Mouse (Mus musculus): ENCODE measurements around the gene Slc44a4.
A peak's percentile ranks its signal among the peaks of the same experiment; 100 is the strongest.
"Not testable (repeated sequence)": the region's sequence is repeated elsewhere in the genome, so short reads cannot be mapped to it uniquely, and the experiment has no call there.

Slc44a4 gene

DNA sequence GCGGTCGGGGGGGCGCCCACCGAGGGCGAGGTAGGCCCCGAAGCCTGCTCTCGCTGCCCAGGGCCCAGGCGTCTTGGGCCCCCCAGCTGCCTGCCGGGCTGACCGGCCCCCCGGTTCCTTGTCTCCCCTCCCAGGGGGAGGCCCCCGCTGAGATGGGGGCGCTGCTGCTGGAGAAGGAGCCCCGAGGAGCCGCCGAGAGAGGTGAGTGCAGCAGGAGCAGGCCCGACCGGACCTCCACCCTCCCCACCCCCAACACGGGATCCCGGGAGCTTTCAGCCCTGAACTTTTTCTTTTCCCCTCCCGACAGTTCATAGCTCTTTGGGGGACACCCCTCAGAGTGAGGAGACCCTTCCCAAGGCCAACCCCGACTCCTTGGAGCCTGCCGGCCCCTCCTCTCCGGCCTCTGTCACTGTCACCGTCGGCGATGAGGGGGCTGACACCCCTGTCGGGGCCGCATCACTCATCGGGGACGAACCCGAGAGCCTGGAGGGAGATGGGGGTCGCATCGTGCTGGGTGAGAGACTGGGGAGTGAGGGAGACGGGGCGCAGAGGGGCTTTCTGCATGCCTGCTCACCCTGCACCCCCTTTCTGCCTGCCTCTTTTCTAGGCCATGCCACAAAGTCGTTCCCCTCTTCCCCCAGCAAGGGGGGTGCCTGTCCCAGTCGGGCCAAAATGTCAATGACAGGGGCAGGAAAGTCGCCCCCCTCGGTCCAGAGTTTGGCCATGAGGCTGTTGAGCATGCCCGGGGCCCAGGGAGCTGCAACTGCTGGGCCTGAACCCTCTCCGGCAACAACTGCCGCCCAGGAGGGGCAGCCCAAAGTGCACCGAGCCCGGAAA is 15.0 kb upstream of the Slc44a4 start:
- DNase-seq (ENCODE audit: low read depth, low spot score), result peak; percentile 49

DNA sequence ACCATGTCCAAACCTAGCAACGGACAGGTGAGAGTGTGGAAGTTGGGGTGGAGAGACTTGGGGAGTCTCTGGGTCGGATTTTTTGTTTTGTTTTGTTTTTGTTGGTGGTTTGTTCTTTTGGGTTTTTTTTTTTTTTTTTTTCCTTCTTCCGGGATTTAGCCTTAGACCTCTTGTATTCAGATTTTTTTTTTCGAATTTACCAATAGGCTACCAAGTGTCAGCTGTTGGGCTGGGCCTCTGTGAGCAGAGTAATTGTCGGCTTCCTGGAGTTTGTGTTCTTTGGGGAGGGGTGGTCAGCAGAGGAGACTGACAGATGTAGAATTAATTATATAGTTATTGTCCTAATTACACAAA is 14.4 kb upstream of the Slc44a4 start:
- DNase-seq (ENCODE audit: low read depth, low spot score), result peak; percentile 86

DNA sequence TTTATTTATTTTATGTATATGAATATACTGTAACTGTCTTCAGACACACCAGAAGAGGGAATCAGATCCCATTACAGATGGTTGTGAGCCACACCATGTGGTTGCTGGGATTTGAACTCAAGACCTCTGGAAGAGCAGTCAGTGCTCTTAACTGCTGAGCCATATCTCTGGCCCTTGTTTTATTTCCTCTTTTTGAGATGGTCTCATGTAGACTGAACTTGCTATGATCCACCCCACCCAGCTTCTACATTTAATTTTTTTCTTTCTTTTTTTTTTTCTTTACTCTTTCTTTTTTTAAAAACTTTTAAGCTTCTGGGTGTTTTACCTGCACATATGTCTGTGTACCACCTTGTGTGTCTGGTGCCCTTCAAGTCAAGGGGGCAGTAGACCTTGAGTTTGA is 13.4 kb upstream of the Slc44a4 start:
- not testable (repeated sequence) for DNase-seq (ENCODE audit: low read depth, low spot score)

DNA sequence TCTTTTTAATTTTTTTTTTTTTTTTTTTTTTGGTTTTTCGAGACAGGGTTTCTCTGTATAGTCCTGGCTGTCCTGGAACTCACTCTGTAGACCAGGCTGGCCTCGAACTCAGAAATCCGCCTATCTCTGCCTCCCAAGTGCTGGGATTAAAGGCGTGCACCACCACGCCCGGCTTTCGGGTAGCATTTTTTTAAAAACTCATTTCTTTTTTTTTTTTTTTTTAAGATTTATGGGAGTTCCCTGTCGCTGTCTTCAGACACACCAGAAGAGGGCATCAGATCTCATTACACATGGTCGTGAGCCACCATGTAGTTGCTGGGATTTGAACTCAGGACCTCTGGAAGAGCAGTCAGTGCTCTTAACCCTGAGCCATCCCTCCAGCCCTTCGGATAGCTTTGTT is 12.3 kb upstream of the Slc44a4 start:
- not testable (repeated sequence) for DNase-seq (ENCODE audit: low read depth, low spot score)

DNA sequence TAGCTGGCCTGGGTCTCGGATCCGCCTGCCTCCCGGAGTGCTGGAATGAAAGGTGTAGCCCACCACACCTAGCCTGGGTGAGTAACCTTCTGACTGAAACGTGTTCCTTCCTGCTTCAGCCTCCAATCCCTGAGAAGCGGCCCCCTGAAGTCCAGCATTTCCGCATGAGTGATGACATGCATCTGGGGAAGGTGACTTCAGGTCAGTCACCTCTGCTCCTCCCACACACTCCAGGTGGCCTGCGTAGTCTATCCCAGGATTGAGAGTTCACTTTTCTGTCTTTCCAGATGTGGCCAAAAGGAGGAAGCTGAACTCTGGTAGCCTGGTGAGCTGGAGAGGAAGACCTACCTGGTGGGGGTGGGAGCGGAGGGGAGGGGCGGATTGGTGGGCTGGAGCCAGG is 11.4 kb upstream of the Slc44a4 start:
- DNase-seq (ENCODE audit: low read depth, low spot score), result no peak

DNA sequence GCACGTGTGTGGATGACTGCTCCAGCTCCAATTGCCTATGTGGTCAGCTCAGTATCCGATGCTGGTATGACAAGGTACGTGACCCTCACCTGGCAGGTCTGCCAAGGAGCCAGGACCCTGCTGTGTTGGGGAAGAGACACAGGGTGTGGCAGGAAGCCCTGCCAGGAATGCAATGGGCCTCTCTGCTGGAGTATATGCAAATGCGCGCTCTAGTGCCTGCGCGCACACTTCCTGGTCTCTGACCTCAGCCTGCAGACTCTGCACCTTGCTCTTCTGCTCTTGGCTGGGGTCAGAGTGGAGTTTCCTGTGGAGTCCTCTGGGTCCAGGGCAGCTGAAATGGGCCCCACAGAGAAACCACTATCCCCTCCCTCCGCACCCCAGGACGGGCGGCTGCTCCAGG is 3.3 kb upstream of the Slc44a4 start:
- DNase-seq (ENCODE audit: low read depth, low spot score), result no peak

DNA sequence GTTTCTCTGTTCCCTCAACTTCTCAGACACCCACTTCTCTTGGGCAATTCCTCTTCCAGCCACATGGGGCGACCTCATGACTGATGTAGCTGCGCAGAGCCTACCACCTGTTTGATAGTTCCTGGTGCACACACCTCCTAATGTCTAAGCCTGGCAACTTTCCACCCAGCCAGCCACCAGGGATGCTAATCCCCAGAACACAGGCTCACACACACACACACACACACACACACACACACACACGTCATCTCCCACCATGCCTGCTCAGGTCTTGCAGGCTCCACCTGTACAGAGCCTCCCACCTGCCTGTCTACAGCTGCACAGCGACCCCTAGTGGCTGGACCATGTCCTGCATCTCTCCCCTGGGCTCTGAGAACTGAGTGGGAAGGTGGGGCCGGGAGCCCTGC is 2.3 kb upstream of the Slc44a4 start:
- DNase-seq (ENCODE audit: low read depth, low spot score), result peak; percentile 78

DNA sequence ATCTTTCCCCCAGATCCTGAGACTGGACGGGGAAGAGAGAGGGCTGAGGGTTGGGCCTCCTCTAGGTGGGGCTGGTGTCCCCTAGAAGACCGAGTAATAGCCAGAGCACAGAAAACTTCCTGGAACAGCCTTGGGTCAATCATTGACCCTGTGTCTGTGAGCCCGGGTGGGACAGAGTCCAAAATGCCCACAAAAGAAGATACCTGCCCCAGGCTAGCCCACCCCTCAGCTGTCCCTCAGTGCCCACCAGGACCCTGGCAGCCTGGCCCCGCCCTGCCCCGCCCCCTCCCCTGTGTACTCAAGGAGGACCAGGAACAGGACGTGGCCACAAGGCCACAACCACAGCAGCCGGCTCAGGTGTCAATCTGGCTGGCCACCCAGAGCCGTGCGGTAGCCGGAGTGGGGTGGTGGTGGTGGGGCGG is 1.2 kb downstream of the Slc44a4 start:
- peak; percentile 64 for DNase-seq (ENCODE audit: low read depth, low spot score)

DNA sequence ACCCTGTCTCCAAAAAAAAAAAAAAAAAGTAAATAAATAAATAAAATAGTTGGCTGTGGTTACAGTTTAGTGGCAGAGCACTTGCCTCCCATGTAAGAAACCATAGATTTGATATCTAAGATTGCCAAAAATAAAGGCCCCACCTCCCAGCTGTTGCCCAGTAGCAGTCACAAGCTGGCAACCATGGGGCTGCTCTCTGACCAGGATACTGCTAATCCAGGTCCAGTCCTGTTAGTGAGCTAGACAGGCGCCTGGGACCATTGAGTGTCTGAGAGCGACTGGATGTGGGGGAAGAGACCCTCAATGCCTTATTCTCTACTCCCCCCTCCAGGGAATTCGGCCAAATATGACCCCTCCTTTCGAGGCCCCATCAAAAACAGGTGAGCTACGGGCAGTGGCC is 2.0 kb downstream of the Slc44a4 start:
- peak; percentile 39 for DNase-seq (ENCODE audit: low read depth, low spot score)

DNA sequence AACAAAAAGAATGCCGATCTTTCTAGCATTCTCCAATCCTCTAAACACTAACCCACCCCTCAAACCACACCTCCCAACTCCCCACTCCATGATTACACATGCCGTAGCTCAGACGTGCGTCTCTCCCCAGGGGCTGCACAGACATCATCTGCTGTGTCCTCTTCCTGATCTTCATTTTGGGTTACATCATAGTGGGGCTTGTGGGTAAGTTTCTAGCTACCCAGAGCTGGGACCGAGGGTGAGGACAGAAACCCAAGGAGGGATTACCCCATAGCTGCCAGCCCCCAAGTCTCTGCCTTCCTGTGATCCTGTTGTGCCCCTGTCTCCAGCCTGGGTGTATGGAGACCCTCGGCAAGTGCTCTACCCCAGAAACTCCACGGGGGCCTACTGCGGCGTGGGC is 2.9 kb downstream of the Slc44a4 start:
- DNase-seq (ENCODE audit: low read depth, low spot score), result no peak

DNA sequence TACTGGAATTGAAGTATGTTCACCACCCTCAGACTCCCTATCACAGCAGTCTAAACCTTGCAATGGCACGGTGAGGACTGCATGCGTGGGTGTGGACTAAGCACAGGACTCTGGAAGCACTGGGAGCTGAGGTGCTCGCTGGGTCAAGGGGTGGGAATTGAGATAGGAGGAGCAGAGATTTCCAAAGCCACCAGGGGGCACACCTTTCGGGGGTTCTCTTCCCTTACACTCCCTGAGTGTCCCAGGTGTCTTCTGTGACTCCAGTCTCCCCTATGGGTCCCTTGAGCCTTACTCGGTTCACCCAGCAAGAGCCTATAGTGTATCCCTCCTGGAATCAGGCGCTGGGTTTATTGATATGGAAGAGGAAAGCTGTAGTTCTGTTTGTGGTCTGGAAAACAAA is 8.7 kb downstream of the Slc44a4 start:
- DNase-seq (ENCODE audit: low read depth, low spot score), result peak; percentile 48

DNA sequence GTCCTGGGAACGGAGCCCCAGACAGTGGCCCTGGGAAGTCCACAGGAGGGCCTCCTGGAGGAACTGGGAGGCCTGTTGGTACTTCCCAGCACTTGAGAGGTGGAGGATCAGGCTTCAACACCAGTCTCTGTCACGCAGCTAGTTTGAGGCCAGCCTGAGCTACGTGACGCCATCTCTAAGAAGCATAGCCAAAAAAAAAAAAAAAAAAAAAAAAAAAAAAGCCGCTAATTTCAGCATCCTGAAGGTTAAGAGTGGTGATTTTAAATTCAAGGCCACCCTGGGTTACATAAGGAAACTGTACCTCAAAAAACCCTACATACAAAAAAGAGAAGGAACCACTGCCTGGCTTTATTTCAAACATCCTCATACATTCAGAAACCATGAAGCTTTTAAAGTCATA is 10.0 kb downstream of the Slc44a4 start:
- DNase-seq (ENCODE audit: low read depth, low spot score), result no peak

DNA sequence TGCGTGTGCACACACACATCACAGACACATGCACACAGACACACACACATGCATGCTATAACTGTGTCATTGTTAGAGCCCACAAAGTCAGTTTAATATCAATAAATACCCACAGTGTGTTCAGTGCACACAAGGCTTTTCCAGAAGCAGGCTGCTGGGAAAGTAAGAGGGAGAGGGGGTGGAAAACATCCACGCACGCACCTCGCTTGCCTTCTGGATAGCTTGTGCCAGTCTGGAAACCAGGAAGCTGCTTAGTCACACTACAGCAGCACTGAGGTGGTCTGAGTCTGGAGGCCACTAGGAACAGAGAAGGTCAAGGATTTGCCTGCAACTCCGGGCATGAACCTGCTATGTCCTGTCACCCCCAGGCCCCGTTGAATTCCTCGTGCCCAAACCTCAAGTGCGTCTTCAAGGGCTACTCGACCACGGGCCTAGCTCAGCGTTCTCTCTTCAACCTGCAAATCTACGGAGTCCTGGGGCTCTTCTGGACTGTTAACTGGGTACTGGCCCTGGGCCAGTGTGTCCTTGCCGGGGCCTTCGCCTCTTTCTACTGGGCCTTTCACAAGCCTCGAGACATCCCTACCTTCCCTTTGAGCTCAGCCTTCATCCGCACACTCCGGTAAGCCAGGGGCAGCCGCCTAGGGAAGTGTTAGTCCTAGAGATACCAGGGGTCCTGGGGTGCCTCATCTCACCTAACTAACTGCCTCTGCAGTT is 13.2 kb downstream of the Slc44a4 start:
- DNase-seq (ENCODE audit: low read depth, low spot score), result no peak

DNA sequence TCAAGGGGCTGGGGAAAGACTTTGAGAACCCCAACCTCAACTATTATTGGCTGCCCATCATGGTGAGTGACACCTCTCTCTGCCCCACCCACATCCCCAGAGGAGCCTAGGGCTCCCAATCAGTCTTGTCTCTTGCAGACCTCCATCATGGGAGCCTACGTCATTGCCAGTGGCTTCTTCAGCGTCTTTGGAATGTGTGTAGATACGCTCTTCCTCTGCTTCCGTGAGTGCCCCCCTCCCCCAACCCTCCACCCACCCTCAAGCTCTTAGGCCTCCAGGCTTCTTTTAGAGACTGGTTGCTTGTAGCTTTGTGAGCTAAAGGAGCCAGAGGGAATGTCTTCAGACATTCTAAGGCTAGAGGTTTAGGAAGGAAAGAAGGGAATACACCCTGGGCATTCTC is 14.6 kb downstream of the Slc44a4 start:
- no peak for DNase-seq (ENCODE audit: low read depth, low spot score)

DNA sequence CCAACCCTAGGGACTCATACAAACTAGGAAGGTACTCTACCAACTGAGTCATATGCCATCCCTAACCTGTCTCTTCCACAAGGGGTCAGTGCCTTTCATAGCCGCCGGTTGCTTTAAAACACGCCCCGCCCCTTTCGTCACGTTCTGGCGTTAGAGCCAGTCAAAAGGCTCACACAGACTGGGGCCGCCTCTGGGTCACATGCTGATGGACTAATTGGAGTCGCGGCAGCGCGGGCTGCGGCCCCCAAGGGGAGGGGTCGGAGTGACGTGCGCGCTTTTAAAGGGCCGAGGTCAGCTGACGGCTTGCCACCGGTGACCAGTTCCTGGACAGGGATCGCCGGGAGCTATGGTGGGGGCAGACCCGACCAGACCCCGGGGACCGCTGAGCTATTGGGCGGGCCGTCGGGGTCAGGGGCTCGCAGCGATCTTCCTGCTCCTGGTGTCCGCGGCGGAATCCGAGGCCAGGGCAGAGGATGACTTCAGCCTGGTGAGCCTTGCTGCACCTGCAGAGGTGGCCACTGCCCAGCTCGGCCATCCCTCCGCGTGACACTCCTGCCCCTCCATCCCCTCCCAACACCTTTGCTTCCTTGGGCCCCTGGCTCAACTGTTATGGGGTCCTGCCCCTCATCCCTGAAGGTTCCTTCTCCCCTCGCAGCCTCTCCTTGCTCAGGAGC is 16.9 kb downstream of the Slc44a4 start, which contains the start of gene Neu1:
TSS of gene Neu1 (plus strand) at position 193 of the 674 bp plus-strand sequence.
- DNase-seq (ENCODE audit: low read depth, low spot score), result peak; percentile 100

DNA sequence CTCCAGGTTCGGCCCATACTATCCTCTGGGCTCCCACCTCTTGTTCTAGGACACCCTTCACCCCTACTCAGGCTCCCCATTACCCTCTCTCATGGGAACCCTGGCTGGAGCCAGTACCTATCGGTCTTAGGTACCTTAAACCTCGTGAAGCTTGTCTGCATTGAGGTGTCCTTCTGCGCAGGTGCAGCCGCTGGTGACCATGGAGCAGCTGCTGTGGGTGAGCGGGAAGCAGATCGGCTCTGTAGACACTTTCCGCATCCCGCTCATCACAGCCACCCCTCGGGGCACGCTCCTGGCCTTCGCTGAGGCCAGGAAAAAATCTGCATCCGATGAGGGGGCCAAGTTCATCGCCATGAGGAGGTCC is 17.5 kb downstream of the Slc44a4 start:
- DNase-seq (ENCODE audit: low read depth, low spot score), result no peak

DNA sequence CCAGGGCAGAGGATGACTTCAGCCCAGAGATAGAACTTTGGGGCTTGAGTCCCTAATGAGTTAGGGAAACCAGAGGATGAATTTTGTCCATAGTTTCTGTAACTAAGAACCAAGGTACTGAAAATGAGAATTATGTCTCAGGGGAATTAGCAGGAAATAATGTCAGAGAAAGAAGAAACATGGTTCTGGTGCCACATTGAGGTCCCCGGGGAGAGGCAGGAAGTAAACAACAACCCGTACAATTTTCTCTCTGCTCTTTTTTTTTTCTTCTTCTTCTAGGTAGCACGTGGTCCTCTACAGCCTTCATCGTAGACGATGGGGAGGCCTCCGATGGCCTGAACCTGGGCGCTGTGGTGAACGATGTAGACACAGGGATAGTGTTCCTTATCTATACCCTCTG is 18.0 kb downstream of the Slc44a4 start:
- no peak for DNase-seq (ENCODE audit: low read depth, low spot score)

DNA sequence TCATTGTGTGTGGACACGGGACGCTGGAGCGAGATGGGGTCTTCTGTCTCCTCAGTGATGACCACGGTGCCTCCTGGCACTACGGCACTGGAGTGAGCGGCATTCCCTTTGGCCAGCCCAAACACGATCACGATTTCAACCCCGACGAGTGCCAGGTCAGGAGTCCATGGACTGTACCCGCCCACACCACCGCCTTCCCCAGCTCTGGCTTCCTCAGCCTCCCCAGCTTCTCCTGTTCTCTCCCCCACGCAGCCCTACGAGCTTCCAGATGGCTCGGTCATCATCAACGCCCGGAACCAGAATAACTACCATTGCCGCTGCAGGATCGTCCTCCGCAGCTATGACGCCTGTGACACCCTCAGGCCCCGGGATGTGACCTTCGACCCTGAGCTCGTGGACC is 19.8 kb downstream of the Slc44a4 start:
- no peak for DNase-seq (ENCODE audit: low read depth, low spot score)

DNA sequence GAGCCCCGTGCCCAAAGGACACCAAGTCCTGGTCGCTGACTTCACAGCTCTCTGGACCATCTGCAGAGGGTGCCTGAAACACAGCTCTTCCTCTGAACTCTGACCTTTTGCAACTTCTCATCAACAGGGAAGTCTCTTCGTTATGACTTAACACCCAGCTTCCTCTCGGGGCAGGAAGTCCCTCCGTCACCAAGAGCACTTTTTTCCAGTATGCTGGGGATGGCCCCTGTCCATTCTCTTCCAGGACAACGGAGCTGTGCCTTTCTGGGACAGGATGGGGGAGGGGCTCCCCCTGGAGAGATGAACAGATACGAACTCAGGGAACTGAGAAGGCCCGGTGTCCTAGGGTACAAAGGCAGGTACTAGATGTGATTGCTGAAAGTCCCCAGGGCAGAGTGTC is 20.6 kb downstream of the Slc44a4 start:
- no peak for DNase-seq (ENCODE audit: low read depth, low spot score)

DNA sequence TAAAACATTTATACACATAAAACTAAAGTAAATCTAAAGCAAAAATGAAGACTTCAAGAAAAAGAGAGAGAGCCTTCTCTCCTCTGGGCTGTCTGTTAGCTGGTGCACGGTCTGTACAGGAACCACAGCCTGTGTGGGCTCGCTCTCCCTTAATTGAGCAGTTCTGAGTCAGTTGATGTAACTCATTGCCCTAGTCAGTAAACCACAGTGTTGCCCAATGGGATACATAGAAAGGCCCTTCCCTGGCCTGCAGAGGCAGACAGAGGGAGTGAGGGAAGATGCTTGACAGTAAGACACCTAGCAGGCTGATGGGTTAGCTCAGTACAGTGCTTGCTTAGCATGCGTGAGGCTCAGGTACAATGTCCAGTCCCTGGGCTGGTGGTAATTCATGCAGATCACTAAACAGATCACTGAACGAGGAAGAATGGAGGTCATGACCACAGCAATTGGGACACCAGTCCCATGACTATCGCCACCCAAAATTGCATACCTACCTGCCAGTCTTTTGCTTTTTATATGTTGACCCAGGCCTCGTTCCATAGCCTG is 23.8 kb downstream of the Slc44a4 start:
- no peak for DNase-seq (ENCODE audit: low read depth, low spot score)

DNA sequence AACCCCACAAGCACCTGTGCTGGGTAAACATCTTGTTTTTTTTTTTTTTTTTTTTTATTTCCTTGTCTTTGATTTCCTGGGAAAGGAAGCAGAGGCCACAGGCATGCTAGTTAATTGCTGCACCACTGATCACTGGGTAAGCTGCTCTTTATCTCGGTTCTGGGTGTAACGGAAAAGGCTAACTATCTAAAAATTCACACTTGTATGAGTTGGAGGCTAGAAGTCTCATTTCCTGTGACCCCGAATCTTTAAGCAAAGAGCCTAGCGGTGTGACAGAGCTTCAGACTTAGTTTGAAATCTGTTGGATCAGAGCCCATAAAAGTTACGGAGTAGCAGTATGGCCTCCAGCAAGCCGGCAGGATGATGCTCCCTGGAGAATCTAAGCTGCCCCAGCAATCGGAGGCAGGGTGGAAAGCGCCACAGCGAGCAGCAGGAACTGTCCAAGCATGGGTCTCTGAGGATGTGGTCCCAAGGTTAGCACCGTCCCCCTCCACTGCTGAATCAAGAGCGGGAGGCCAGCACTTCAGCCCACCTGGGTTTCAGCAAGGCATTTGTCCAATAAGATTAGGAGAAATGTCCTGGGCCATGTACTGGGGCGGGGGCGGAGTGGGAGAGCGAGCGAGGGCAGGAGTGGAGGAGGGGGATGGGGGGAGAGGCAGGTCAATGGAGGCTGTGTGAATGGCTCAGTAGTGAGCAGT is 27.2 kb downstream of the Slc44a4 start:
- DNase-seq (ENCODE audit: low read depth, low spot score), result no peak
